Mouse (Mus musculus) small intestine, adult 2 months (tissue): ENCODE data around the gene Sass6. TPM values are rescaled to one million over a fixed set of nuclear protein-coding genes. Genes with fewer than 3 reads are reported as not detected.
"Not testable (repeated sequence)": the region's sequence is repeated elsewhere in the genome, so short reads cannot be mapped to it uniquely, and the experiment has no call there.

ENCODE experiments used
- H3K27ac ChIP-seq: fragments of 200-500 bp; 2 replicates; pipeline ENCODE4 v1.5.1; 2012; ENCODE audit warnings: low read depth, low read length, control low read depth, inconsistent platforms; ENCODE audit not compliant: insufficient read depth
- H3K27me3 ChIP-seq: fragments of 200-500 bp; 2 replicates; pipeline ENCODE4 v1.6.1; 2012; ENCODE audit warnings: mild to moderate bottlenecking, moderate library complexity, low read length, inconsistent platforms; ENCODE audit not compliant: control insufficient read depth, insufficient read depth
- H3K36me3 ChIP-seq: fragments of 200-500 bp; 2 replicates; pipeline ENCODE4 v1.6.1; 2012; ENCODE audit warnings: mild to moderate bottlenecking, low read length, control low read depth, inconsistent platforms; ENCODE audit not compliant: control insufficient read depth, insufficient read depth
- H3K4me1 ChIP-seq: fragments of 200-500 bp; 2 replicates; pipeline ENCODE4 v1.6.1; 2012; ENCODE audit warnings: low read length, inconsistent platforms, mixed read lengths; ENCODE audit not compliant: control insufficient read depth, insufficient read depth, insufficient read length
- H3K4me3 ChIP-seq: fragments of 200-500 bp; 2 replicates; pipeline ENCODE4 v1.5.1; 2012; ENCODE audit warnings: low read depth, mild to moderate bottlenecking, control low read depth, inconsistent platforms, low read length, moderate library complexity
- CTCF ChIP-seq: fragments of 200-500 bp; IDR thresholded peaks from 2 replicates; pipeline ENCODE4 v1.5.1; 2012; ENCODE audit warnings: low read depth, mild to moderate bottlenecking, control low read depth, inconsistent platforms, low read length, moderate library complexity, mixed read lengths; ENCODE audit not compliant: insufficient replicate concordance, insufficient read length; ENCODE audit errors: extremely low read depth
- POLR2A ChIP-seq: fragments of 200-500 bp; IDR thresholded peaks from 2 replicates; pipeline ENCODE4 v1.6.1; 2012; ENCODE audit warnings: low read depth, mild to moderate bottlenecking, control low read depth, inconsistent platforms, low read length, moderate library complexity
- WGBS: fragments of 180-500 bp; shearing (Covaris S2); methylation state at CpG from one replicate; pipeline ENCODE4 v1.1.7; 2018; 5-methylcytosine and 5-hydroxymethylcytosine counted together
- polyA plus RNA-seq: library from polyadenylated mRNA; depleted of rRNA; stranded (reverse); fragments of >200 nt; gene quantifications from 2 replicates; pipeline ENCODE4 v1.2.3, GENCODE M21; 2012

The Sass6 gene
- polyA plus RNA-seq, 1 experiment = 1.2 TPM

GRCm38 (mm10) chr3:116656184-116656965, 61.6 kb downstream of the Sass6 start:
- peaks cover 1% of the 10 kb centered on the region; the same call in 1 of the 2 replicates for H3K36me3 ChIP-seq
- no peak for TF ChIP-seq POLR2A
- no peak for TF ChIP-seq CTCF
- H3K27me3 ChIP-seq = no peaks in the 10 kb centered on the region
- no peak overlapping the region for H3K27ac ChIP-seq
- 75% methylated on average over 7 of the region's 7 CpGs for WGBS
- peaks cover 10% of the 10 kb centered on the region; the same call in 1 of the 2 replicates for H3K4me1 ChIP-seq
- no peak overlapping the region for H3K4me3 ChIP-seq

DNA sequence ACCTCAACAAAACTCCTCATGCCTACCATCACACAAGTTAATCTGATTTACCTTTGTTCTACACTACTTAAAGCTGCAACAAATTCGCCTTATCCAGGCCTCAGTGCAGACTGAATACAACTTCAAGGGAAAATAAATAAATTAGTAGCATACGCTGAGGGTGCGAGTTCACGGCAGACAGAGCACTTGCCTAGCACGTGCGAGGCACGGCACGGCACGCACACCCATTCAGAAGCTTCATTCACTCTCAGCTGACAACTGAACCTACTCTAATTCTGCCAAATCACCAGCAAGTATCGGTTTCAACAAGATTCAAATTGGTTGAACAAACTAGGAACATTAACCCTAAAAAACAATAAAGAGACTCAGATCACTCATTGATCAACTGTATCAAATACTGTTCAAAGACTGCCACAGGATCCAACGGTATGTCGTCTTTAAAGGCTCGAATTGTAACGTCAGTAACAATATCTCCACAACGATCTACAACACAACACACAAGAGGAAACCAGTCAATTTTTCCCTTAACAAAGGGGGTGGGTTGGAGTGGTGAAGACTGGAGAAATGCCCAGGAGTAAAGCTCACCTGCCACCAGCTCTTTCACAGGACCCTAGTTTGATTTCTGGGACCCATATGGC, 64.3 kb downstream of the Sass6 start:
- no peaks in the 10 kb centered on the region for H3K36me3 ChIP-seq
- no peaks in the 10 kb centered on the region for H3K27me3 ChIP-seq
- TF ChIP-seq POLR2A (no peak), CTCF (no peak)
- no peak overlapping the region for H3K27ac ChIP-seq
- WGBS = 59% methylated on average over 15 of the region's 15 CpGs
- no peak overlapping the region for H3K4me3 ChIP-seq
- H3K4me1 ChIP-seq = peaks cover 10% of the 10 kb centered on the region; the same call in 1 of the 2 replicates

DNA sequence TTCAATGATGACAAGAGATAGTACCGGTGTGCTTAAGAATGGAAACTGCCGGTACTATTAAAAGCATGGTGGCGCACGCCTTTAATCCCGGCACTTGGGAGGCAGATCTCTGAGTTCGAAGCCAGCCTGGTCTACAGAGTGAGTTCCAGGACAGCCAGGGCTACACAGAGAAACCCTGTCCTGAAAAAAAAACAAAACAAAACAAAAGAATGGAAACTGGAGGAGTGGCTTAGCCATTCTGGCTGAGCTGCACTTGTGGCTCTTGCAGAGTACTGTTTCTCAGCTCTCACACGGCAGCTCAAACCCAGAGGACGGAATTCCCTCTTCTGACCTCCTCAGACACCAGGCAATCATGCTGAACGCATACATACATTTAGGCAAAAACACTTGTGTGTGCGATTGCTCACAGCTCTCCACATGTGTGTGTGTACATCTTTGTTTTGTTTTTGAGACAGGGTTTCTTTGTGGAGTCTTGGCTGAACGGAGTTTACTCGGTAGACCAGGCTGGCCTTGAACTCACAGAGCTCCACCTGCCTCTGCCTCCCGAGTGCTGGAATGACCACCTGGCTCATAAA, 65.2 kb downstream of the Sass6 start:
- no peaks in the 10 kb centered on the region for H3K27me3 ChIP-seq
- H3K27ac ChIP-seq = no peak overlapping the region
- H3K4me1 ChIP-seq = peaks cover 10% of the 10 kb centered on the region; the same call in 1 of the 2 replicates
- TF ChIP-seq POLR2A (no peak), CTCF (no peak)
- H3K4me3 ChIP-seq = no peak overlapping the region
- no peaks in the 10 kb centered on the region for H3K36me3 ChIP-seq
- WGBS = 77% methylated on average over 13 of the region's 13 CpGs

DNA sequence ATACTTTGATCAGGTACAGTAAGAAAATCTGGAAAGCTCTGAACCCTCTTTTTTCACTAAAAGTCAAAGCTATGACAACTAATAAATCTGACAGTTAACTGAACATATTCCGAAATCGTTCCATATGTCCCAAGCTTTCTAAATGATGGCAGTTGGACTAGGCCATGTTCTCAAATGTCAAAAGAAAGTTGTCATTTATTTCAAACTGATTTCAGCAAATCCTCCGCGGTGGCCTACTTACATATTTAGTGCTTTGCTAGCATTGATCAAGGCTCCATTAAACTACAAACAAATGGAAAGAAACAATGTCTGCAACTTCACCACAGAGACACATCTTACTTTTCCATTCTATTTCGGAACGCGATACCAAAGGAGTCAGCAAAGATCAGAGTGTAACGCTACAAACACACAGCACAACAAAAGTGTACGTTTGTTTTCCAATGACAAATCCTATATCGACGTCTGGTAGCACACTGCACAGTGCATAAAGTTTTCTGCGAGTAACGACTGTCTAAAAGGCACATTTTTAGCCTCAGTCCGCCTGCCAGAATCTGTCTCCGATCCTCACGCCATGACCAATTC, 66.6 kb downstream of the Sass6 start:
- no peaks in the 10 kb centered on the region for H3K36me3 ChIP-seq
- no peaks in the 10 kb centered on the region for H3K27me3 ChIP-seq
- peak overlapping the region; percentile 84 for H3K27ac ChIP-seq
- TF ChIP-seq POLR2A (no peak), CTCF (no peak)
- peaks cover 10% of the 10 kb centered on the region; the same call in 1 of the 2 replicates for H3K4me1 ChIP-seq
- 2% methylated on average over 16 of the region's 16 CpGs for WGBS
- peak overlapping the region; percentile 92 for H3K4me3 ChIP-seq

- no peaks in the 10 kb centered on the region for H3K27me3 ChIP-seq
- peak overlapping the region; percentile 84 for H3K27ac ChIP-seq
- WGBS = under 1% methylated on average over 68 of the region's 68 CpGs
- peak overlapping the region; percentile 92 for H3K4me3 ChIP-seq
- TF ChIP-seq CTCF (no peak), POLR2A (no peak)
- H3K36me3 ChIP-seq = no peaks in the 10 kb centered on the region
- H3K4me1 ChIP-seq = peaks cover 10% of the 10 kb centered on the region; the same call in 1 of the 2 replicates
Measured at GRCm38 (mm10) chr3:116661870-116662414, 67.2 kb downstream of the Sass6 start.

GRCm38 (mm10) chr3:116662463-116662863, 67.7 kb downstream of the Sass6 start, which contains the start of gene Mfsd14a:
Gene Mfsd14a (minus strand): TSS chr3:116662677.
- Histone ChIP-seq H3K4me3 (peak within 1 kb of the TSS; percentile 92), H3K36me3 (peaks cover 3% of the 10 kb centered on the region; the same call in 1 of the 2 replicates), H3K4me1 (peaks cover 10% of the 10 kb centered on the region; the same call in 1 of the 2 replicates), H3K27ac (peak within 1 kb of the TSS; percentile 84), H3K27me3 (no peaks in the 10 kb centered on the region)
- WGBS = under 1% methylated on average over 39 of the region's 39 CpGs
- TF ChIP-seq POLR2A (peak; percentile 91), CTCF (no peak)

DNA sequence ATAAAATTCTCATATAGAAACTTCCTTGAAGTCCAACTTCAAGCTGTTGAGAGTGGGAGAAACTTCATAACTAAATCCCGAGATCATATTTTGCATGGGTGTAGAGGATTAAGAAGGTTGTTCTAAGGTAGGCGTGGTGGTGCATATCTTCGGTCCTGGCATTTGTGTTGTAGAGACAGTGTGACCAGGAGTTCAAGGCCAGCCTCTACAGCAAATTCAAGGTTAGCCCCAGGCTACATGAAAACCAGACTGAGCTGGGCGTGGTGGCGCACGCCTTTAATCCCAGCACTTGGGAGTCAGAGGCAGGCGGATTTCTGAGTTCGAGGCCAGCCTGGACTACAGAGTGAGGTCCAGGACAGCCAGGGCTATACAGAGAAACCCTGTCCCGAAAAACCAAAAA, 69.5 kb downstream of the Sass6 start:
- WGBS = 87% methylated on average over 9 of the region's 9 CpGs
- not testable (repeated sequence) for H3K4me3 ChIP-seq
- H3K36me3 ChIP-seq = peaks cover 13% of the 10 kb centered on the region

More for the DNA sequence above, 69.5 kb downstream of the Sass6 start:
- H3K27ac ChIP-seq, H3K27me3 ChIP-seq, H3K4me1 ChIP-seq: not testable (repeated sequence)
